Mouse (Mus musculus) small intestine, adult 2 months (tissue): ENCODE measurements at regions not wholly inside any gene's neighbourhood (a gene's known extent, or its start where the extent isn't known, plus 50 kb on each side); places are given as distances from the start of the nearest gene placed in this dataset.

Experiments used
- CTCF ChIP-seq: fragments of 200-500 bp; IDR thresholded peaks from 2 replicates; pipeline ENCODE4 v1.5.1; 2012; ENCODE audit warnings: low read depth, mild to moderate bottlenecking, control low read depth, inconsistent platforms, low read length, moderate library complexity, mixed read lengths; ENCODE audit not compliant: insufficient replicate concordance, insufficient read length; ENCODE audit errors: extremely low read depth
- POLR2A ChIP-seq: fragments of 200-500 bp; IDR thresholded peaks from 2 replicates; pipeline ENCODE4 v1.6.1; 2012; ENCODE audit warnings: low read depth, mild to moderate bottlenecking, control low read depth, inconsistent platforms, low read length, moderate library complexity

- TF ChIP-seq POLR2A (no peak), CTCF (no peak)
Observed at GRCm38 (mm10) chr10:99811430-99811829, 52.0 kb upstream of the Csl start.
